Mouse (Mus musculus) layer of hippocampus, adult 2 months (tissue): Measurements from ENCODE around the gene Fgf8. TPM values are rescaled to one million over a fixed set of nuclear protein-coding genes. Genes with fewer than 3 reads are reported as not detected.

ENCODE experiments used
- DNase-seq, 2 experiments: peaks; one replicate each; pipeline ENCODE4 v3.0.0; 2022; ENCODE audit warnings: low spot score in 2 of 2
- H3K27ac ChIP-seq: fragments of 200-600 bp; 2 replicates; pipeline ENCODE4 v1.8.1; 2022
- H3K4me3 ChIP-seq: fragments of 200-600 bp; 2 replicates; pipeline ENCODE4 v1.8.1; 2022; ENCODE audit warnings: mild to moderate bottlenecking
- CTCF ChIP-seq: fragments of 200-600 bp; conservative IDR thresholded peaks from 2 replicates; pipeline ENCODE4 v1.8.1; 2022; ENCODE audit warnings: antibody characterized with exemption, mild to moderate bottlenecking, moderate library complexity
- long read RNA-seq, 2 experiments: library from polyadenylated mRNA; stranded (forward); transcript quantifications; one replicate each; pipeline ENCODE4 v2.0.0; 2021; ENCODE audit warnings: borderline mapping rate in 2 of 2
- total RNA-seq, 2 experiments: library from RNA; stranded (reverse); gene quantifications; 2 replicates each; pipeline ENCODE4 v1.2.3; 2021

Fgf8 gene
- not detected for total RNA-seq
- long read RNA-seq, experiment 1 = 0 reads
- long read RNA-seq, experiment 2 = 0 reads

DNA sequence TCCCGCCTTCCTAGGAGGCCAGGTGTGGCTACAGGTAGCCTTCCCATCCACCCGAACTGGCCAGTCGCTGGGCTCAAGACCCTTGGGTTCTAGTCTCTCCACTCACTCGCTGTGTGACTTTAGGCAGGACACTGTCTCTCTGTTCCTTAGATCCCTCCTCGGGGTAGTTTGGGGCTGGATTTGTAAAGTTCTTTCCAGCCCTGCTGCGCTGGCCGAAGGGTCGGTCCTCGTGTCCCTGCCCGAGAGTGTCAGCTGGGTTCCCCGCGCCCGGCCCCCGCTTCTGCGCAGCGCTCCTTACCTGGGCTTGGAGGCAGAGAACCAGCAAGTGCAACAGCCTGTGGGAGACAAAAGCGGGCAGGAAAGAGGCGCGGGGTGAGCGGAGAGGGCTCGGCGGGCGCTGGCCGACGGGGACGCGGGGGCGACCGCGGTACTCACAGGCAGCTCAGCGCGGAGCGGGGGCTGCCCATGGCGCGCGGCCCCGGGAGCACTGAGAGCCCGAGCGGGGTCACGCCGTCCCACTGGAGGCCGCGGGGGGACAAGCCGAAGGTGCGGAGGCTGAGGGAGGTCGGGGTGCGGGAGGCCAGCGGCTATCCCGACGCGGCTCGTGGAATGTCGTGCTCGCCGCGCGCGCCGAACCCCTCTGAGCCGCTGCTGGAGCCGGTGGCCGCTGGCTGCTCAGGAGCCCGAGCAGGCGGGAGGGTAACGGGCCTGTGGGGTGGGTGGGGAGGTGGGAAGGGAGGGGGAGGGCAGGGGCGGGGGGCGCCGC lies at the start of gene Fgf8:
Gene Fgf8, minus strand, starts transcription at position 698 of the 766 bp plus-strand sequence.
- TF ChIP-seq CTCF = no peak
- Histone ChIP-seq H3K4me3 (peak within 1 kb of the TSS; percentile 36), H3K27ac (no peak within 1 kb of the TSS)
- DNase-seq = no peak

DNA sequence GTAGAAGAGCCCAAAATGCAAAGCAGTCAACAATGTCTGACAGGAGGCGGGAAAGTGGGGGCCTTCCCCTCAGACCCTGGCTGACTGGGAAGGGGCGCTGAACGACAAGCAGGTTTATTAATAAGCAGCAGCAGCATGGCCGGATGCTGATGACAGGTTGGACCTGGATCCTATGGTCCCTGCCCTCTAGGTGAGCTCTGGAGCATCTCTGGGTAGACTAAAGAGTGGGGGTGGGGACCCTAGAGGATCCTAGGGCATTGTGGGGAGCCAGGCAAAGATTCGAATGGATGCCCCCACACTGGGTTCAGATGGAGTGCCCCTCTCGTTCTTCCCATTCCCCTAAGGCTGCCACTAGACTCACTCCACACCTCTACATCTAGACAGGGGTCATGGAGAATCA lies 49.7 kb upstream of the Fgf8 start:
- no peak for DNase-seq

DNA sequence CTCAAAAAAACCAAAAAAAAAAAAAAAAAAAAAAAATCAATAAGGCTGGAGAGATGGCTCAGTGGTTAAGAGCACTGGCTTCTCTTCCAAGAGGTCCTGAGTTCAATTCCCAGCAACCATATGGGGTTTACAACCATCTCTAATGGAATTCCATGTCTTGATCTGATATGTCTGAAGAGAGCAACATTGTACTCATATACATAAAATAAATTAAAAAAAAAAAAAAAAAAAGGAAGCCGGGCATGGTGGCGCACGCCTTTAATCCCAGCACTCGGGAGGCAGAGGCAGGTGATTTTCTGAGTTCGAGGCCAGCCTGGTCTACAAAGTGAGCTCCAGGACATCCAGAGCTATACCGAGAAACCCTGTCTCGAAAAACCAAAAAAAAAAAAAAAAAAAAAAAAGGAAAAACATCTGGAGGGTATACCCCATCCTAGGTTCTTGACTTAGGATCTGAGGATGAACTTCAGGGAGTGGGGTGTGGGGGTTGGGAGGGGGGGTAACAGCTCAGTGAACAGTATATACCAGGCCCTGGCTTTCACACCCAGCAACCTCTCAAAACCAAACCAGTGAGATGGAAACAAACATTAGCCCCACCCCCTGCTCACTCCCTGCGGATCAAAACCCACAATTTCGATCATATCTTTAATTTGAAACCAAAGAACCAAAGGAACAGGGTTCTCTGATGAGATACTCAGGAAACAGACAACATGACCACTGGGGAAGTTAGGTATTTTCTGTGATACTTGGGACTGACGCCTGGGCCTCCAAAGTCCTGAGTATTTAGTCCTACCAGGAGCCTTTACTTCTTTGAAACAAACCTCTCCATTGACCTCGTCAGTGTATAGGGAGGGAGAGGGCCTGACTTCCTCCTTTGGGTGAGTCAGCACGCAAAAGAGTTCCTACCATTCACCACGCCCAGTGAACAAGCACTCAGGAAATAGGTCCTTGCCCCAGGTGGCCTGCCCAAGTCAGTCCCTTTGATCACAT lies 47.5 kb upstream of the Fgf8 start:
- no peak for TF ChIP-seq CTCF
- no peak overlapping the region for H3K4me3 ChIP-seq
- DNase-seq = no peak
- no peak overlapping the region for H3K27ac ChIP-seq

More for the DNA sequence above, 49.7 kb upstream of the Fgf8 start:
- Histone ChIP-seq H3K27ac (no peak overlapping the region), H3K4me3 (no peak overlapping the region)
- TF ChIP-seq CTCF = no peak

DNA sequence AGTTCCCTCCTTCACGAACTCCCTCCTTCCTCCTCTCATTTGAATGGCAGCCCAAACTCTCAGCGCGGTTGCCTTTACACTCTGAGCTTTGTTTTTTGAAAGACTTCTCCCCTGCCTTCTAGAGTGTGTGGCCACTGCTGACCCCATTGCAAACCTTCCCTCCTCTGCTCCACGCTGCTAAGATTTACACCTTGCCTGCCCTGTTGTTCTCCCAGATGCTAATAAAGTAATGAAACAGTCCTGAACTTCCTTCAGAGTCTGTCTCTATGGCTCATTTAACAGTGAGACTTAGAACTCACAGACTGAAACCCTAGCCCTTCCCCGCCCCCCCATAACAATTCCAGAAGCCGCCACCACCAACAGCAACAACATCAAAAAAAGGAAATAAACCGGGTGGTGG lies 46.6 kb upstream of the Fgf8 start:
- DNase-seq = no peak
- TF ChIP-seq CTCF = no peak
- no peak overlapping the region for H3K27ac ChIP-seq
- no peak overlapping the region for H3K4me3 ChIP-seq

DNA sequence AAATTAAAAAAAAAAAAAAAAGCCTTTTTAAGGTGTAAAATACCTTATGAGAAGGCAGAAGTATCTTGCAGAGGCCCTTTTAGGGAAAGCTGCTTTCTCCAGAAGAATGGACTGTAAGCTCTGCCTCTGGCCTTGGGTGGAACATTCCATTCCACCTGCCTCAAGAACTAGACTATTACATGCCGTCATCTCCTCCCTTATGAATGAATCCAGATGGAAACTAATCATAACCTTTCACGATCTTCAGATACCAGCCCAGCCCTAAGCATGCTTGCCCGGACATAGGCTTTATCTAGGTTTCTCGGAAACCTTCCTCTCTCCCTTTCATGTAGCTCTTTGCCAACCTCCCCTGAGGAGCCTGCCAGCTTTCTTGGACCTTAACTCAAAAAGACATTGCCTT lies 45.6 kb upstream of the Fgf8 start:
- no peak for TF ChIP-seq CTCF
- DNase-seq = no peak
- H3K27ac ChIP-seq = no peak overlapping the region
- H3K4me3 ChIP-seq = no peak overlapping the region

DNA sequence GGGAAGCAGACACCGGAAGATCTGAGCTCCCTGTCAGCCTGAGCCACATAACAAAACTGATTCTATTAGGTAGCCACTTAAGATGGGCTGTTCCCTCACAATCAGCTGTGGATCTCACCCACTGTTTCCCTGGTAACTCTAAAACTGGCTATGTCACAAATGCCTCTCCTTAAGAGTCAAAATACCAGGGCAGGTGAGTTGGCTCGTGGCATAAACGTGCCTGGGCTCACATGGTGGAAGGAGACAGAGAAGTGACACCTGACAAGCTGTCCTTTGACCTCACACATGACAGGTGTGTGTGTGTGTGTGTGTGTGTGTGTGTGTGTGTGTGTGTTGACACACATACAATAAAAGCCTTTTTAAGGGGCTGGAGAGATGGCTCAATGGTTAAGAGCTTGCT lies 44.7 kb upstream of the Fgf8 start:
- DNase-seq = no peak
- H3K27ac ChIP-seq = no peak overlapping the region
- no peak for TF ChIP-seq CTCF
- no peak overlapping the region for H3K4me3 ChIP-seq

DNA sequence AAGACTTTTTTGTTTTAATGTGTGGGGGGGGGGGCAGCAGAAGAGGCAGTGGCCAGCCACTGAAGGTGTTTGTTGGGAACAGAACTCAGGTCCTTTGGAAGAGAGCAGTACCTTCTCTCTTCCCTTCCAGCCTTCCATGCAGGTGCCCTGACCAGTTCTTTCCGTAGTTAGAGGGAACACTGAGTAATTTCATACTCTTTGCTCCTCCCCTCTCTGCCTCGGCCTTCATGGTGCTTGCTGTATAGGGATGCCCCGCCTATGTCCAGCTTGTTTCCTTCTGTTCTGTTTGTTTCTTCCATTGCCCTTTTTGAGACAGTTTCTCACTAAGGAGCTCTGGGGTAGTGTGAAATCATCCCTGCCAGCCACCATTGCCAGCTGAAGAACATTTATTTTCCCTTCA lies 42.8 kb upstream of the Fgf8 start:
- Histone ChIP-seq H3K27ac (no peak overlapping the region), H3K4me3 (no peak overlapping the region)
- no peak for DNase-seq
- no peak for TF ChIP-seq CTCF

DNA sequence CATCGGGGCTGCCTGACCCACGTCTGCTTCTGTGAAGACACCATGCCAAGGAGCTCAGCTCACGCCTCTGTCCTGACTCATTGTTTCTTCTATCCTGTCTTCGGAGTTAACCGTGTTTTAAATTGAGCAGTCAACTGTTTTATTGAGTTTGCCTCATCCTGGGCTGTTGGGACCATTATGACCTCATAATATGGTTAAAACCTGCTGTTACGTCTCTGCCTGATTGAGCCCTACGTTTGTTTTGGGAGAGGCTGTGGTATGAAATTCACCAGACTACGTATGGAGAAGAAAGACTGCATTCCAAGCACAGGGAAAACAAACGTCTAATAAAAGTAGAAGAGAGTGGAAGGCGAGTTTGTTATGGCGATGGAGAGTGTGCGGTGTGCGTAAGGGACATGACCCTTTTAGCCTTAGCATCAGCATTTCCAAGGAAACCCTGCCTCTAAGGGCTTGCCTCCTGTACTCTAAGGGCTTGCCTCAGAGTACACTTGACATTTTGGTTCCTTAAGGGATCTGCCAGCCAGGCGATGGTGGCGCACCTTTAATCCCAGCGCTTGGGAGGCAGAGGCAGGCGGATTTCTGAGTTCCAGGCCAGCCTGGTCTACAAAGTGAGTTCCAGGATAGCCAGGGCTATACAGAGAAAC lies 41.3 kb upstream of the Fgf8 start:
- Histone ChIP-seq H3K27ac (peak overlapping the region; percentile 83), H3K4me3 (peak overlapping the region; percentile 56)
- no peak for DNase-seq
- TF ChIP-seq CTCF = no peak

DNA sequence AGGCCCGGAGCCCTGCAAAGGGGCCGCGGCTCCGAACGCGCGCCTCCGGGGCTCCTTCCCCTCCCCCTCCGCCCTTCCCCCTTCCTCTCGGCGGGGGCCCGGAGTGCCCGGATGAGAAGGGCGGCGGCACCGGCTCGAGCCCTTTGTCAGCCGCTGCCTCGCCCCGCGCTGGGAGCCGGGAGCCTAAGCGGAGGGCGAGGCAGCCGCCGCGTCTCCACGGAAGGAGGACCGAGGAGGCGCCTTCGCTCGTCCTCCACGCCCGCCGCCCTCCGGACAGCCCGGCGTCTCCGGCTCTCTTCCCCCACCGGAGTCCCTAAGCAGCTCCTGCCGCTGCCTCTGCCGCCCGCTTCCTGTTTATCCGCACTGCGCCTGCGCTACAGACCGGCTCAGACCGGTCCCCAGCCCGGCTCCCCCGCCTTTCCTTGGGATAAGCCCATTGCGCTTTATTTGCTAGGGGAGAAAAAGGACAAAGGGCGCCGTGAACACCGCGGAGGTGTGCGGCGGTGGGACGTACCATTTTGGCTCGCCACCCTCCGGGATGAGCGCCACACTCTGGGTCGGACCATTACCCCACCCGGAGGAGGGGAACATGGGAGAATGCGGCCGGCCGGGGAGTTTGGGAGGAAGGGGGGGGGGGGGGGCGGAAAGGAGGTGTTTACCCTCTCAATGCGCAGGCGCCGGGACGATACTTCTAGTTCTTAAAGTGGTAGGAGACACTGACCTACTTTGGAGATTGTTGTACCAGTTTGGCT lies 40.6 kb upstream of the Fgf8 start, which contains the start of gene Mgea5:
Gene Mgea5, minus strand, starts transcription at position 657 of the 752 bp plus-strand sequence.
- peak; percentile 98 to 99 for DNase-seq
- Histone ChIP-seq H3K4me3 (peak within 1 kb of the TSS; percentile 98), H3K27ac (peak within 1 kb of the TSS; percentile 100)
- TF ChIP-seq CTCF = no peak

DNA sequence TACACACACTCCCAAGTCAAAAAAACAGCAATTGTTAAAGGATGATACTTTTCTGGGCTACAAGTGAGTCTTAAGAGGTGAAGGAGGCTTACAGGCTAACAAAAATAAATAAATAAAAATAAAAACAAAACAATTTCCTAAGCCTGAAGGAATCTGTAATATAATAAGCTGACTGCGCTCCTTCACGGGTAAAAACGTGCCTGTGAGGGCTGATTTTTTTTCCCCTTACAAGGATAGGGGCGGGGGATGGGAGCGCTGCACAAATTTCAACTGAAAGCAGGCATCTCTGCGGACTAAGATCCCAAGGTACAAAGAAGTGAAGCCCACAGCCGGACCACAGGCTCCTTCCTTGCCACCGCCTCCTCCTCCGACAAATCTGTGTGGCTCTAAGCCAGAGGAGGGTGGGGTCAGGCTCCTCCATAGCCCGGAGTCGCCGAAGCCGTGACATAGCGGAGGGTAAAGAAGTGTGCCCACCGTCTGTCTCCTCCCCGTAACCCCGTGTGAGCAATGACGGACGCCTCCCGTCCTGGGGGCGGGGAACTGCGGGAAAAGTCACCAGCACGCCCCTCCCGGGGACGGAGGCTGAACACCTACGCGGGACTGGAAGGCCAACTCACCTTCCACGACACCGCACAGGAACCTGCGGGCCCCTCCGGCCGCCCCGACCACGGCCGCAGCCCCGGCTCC lies 39.7 kb upstream of the Fgf8 start:
- H3K4me3 ChIP-seq = peak overlapping the region; percentile 98
- peak overlapping the region; percentile 100 for H3K27ac ChIP-seq
- TF ChIP-seq CTCF = no peak
- peak; percentile 49 to 57 for DNase-seq

DNA sequence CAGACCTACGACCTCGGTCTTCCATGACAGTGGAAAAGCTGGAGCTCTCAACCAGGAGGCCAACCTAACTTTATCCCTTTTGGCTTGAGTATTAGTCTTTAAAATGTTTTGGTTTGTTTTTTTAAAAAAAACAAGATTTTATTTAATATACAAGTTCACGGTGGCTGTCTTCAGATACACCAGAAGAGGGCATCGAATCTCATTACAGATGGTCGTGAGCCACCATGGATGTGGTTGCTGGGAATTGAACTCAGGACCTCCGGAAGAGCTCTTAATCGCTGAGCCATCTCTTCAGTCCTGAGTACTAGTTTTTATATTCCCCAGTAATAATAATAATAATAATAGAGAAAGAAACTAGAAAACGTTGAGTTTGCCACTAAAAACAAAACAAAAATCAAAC lies 39.0 kb upstream of the Fgf8 start:
- no peak for DNase-seq
- H3K27ac ChIP-seq = peak overlapping the region; percentile 100; the same call in 1 of the 2 replicates
- peak overlapping the region; percentile 98 for H3K4me3 ChIP-seq
- TF ChIP-seq CTCF = peak; percentile 53
